Mouse (Mus musculus) hindbrain, embryonic 15.5 days (tissue): ENCODE measurements around the gene Bcap31. TPM values are rescaled to one million over a fixed set of nuclear protein-coding genes. Genes with fewer than 3 reads are reported as not detected.

ENCODE experiments used
- ATAC-seq: fragments of 200-750 bp; cut with Nextera tagmentation; 2 replicates; pipeline ENCODE4 v1.8.0; 2017; ENCODE audit warnings: low read depth, moderate number of reproducible peaks, moderate TSS enrichment; ENCODE audit not compliant: low FRiP score
- H3K27ac ChIP-seq: fragments of 300-500 bp; sonication (generic); replicated peaks from 2 replicates; pipeline ENCODE4 v1.5.1; 2015; ENCODE audit warnings: mild to moderate bottlenecking, inconsistent platforms
- H3K27me3 ChIP-seq: fragments of 300-500 bp; sonication (generic); 2 replicates; pipeline ENCODE4 v1.6.1; 2015; ENCODE audit warnings: control low read depth, inconsistent platforms
- H3K36me3 ChIP-seq: fragments of 300-500 bp; sonication (generic); 2 replicates; pipeline ENCODE4 v1.6.1; 2015; ENCODE audit warnings: control low read depth, inconsistent platforms
- H3K4me1 ChIP-seq: fragments of 300-500 bp; sonication (generic); replicated peaks from 2 replicates; pipeline ENCODE4 v1.6.1; 2015; ENCODE audit warnings: control low read depth, inconsistent platforms
- H3K4me2 ChIP-seq: fragments of 300-500 bp; sonication (generic); 2 replicates; pipeline ENCODE4 v1.6.1; 2015; ENCODE audit warnings: moderate library complexity, mild to moderate bottlenecking, inconsistent platforms
- H3K4me3 ChIP-seq: fragments of 300-500 bp; sonication (generic); 2 replicates; pipeline ENCODE4 v1.5.1; 2015; ENCODE audit warnings: mild to moderate bottlenecking, inconsistent platforms
- H3K9ac ChIP-seq: fragments of 300-500 bp; sonication (generic); 2 replicates; pipeline ENCODE4 v1.6.1; 2015; ENCODE audit warnings: inconsistent platforms
- H3K9me3 ChIP-seq: fragments of 300-500 bp; sonication (generic); 2 replicates; pipeline ENCODE4 v1.6.1; 2016; ENCODE audit warnings: control low read depth, inconsistent platforms
- WGBS: fragments of 180-500 bp; shearing (Covaris S2); methylation state at CpG from one replicate; pipeline ENCODE4 v1.1.7; 2015; 5-methylcytosine and 5-hydroxymethylcytosine counted together
- polyA plus RNA-seq: library from polyadenylated mRNA; unstranded; fragments of >200 nt; fragmentation: Nextera tagmentation; extraction: Ambion mirVana; gene quantifications from 2 replicates; pipeline ENCODE4 v1.2.1, GENCODE M21; 2015

Gene Bcap31
- polyA plus RNA-seq, 1 experiment from 2014 or later, result 134 TPM

DNA sequence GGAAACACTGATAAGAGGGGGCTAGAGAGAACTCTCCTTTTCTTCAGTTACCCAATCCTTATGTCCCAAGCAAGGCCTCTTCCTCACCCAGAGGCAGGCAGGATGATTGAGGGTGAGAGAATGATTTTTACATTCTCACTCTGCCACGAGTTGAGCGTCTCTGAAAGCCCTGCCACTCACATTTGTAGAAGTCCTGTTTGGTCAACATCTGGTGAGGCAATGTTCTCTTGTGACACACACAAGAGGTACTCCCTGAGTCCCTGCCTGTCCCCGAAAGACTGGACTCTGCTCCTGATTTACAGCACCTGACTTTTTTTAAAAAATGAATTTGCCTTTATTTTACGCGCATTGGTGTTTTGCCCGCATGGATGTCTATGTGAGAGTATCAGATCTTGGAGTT, 62.6 kb downstream of the Bcap31 start:
- no peaks in the 10 kb centered on the region for H3K27me3 ChIP-seq
- no peak overlapping the region for H3K4me3 ChIP-seq
- H3K4me2 ChIP-seq, result no peak overlapping the region
- 89% methylated on average over 6 of the region's 6 CpGs for WGBS
- no peaks in the 10 kb centered on the region for H3K36me3 ChIP-seq
- ATAC-seq, result no peak
- no peak overlapping the region for H3K9ac ChIP-seq
- peaks cover 6% of the 10 kb centered on the region for H3K4me1 ChIP-seq
- no peak overlapping the region for H3K27ac ChIP-seq
- no peaks in the 10 kb centered on the region for H3K9me3 ChIP-seq

DNA sequence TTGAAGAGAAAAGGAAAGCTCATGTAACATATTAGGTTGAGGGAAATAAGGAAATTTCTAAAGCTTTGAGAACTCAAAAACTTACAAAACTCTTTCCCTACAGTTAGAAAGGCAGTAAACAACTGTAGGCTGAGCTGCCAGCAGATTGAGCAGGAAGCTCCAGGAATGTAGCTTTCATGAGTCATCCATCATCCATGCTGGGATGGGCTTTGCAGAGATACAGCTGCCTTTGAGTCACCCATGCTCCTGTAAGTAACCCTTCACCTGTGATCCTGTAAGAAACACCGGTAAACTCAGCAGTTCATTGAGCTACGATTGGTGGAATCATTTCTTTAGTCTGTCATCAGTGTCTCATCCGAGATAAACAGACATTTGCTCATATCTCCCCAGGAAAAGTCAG, 65.1 kb downstream of the Bcap31 start:
- H3K27ac ChIP-seq, result no peak overlapping the region
- no peak overlapping the region for H3K4me2 ChIP-seq
- H3K4me3 ChIP-seq, result no peak overlapping the region
- no peaks in the 10 kb centered on the region for H3K27me3 ChIP-seq
- WGBS, result 85% methylated on average over 3 of the region's 3 CpGs
- no peak for ATAC-seq
- no peaks in the 10 kb centered on the region for H3K36me3 ChIP-seq
- H3K9ac ChIP-seq, result no peak overlapping the region
- no peaks in the 10 kb centered on the region for H3K9me3 ChIP-seq
- no peaks in the 10 kb centered on the region for H3K4me1 ChIP-seq

DNA sequence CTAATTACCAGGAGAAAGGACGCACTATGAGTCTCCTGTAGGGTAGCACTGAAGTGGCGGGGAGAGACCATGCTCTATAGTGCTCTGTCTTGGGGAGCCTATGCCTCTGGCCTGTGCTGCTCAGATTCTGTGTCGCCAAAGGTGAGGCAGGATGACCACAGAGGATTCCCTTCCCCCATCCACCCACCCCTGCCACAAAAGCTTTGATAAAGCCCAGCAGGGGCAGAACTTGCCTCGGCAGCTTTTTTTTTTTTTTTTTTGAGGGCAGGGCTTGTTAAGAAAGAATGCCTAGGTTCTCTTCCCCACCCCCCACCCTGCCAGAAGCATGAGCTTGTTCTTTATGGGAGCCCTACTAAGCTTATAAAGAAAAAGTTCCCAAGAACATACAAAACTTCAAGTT, 70.9 kb downstream of the Bcap31 start:
- ATAC-seq, result no peak
- WGBS, result 34% methylated on average over 4 of the region's 4 CpGs
- no peak overlapping the region for H3K4me3 ChIP-seq

DNA sequence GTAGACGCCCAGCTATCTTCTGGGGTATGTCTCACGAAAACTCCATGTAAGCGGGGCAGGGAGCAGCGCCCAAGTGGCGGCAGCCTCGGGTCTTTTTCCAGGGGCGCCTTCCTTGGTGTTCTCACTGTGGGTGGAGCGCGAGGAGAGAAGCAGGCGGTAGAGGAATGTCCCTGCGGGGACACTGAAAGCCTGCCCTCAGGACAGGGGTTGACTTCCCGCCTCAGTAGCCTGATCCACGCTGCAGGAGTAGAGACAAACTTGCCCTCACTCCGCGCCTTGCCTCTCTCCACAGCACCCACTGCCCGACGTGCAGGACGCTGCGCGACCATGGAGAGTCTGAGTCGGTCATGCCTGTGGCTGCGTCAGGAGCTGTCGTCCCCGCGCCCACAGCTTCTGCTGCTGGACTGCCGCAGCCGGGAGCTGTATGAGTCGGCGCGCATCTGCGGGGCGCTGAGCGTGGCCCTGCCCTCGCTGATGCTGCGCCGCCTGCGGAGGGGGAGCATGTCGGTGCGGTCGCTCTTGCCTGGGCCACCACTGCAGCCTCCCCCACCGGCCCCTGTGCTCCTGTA, 76.0 kb downstream of the Bcap31 start:
- no peaks in the 10 kb centered on the region for H3K36me3 ChIP-seq
- H3K9me3 ChIP-seq, result no peaks in the 10 kb centered on the region
- peak overlapping the region; percentile 59 for H3K4me2 ChIP-seq
- H3K4me1 ChIP-seq, result peaks cover 16% of the 10 kb centered on the region
- peaks cover 46% of the 10 kb centered on the region for H3K27me3 ChIP-seq
- peak overlapping the region; percentile 35 for H3K4me3 ChIP-seq
- H3K27ac ChIP-seq, result no peak overlapping the region
- ATAC-seq, result no peak
- H3K9ac ChIP-seq, result no peak overlapping the region
- 22% methylated on average over 41 of the region's 41 CpGs for WGBS

More for the DNA sequence above, 70.9 kb downstream of the Bcap31 start:
- no peaks in the 10 kb centered on the region for H3K4me1 ChIP-seq
- no peak overlapping the region for H3K4me2 ChIP-seq
- H3K36me3 ChIP-seq, result no peaks in the 10 kb centered on the region
- H3K27me3 ChIP-seq, result peaks cover 12% of the 10 kb centered on the region
- no peaks in the 10 kb centered on the region for H3K9me3 ChIP-seq
- H3K9ac ChIP-seq, result no peak overlapping the region
- no peak overlapping the region for H3K27ac ChIP-seq

DNA sequence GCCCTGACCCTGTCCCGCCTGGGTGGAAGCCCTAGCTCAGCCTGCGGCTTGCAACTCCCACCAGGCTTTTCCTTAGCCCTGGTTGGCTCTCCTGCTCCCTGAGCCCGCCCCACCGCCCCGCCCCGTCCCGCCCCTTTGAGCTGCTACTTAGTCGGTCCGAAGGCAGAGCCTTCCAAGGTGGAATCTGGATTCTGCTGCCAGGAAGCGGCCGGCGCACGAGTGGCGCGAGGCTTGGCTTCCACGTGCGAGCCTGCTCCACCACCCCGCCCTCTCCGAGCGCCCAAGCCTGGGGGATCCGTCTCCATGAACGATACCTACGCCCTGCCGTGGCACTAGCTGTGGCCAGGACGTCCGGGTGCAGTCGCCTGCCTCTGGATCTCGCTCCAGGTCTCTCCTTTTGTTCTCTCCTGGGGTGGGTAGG, 76.7 kb downstream of the Bcap31 start, which contains the start of gene Dusp9:
Gene Dusp9, plus strand, starts transcription at position 165 of the 421 bp plus-strand sequence.
- H3K9ac ChIP-seq, result no peak within 1 kb of the TSS

DNA sequence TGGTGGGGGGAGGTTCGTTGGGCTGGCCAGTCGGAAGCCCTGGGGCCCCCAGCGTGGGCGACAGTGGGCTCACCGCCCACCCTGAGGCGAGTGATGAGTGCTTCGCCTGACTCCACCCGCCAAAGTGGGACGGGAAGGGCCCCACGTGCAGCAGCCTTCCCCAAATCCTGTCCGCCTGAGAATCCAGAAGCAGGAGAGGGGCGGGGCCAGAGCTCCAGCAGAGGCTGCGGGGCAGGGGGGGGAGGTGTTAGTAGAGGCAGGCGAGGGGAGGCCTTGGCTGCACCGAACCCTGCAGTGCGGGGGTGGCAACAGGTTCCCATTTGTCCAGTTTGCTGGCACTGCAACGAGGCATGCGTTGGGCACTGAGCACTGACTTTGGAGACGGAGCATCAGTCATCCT, 78.6 kb downstream of the Bcap31 start:
- no peak overlapping the region for H3K9ac ChIP-seq
- no peak overlapping the region for H3K27ac ChIP-seq
- peaks cover 16% of the 10 kb centered on the region for H3K4me1 ChIP-seq
- no peaks in the 10 kb centered on the region for H3K36me3 ChIP-seq
- H3K4me2 ChIP-seq, result peak overlapping the region; percentile 74
- H3K9me3 ChIP-seq, result no peaks in the 10 kb centered on the region
- H3K4me3 ChIP-seq, result peak overlapping the region; percentile 37
- ATAC-seq, result no peak
- H3K27me3 ChIP-seq, result peaks cover 51% of the 10 kb centered on the region
- WGBS, result 19% methylated on average over 18 of the region's 19 CpGs

More for the DNA sequence above, 76.7 kb downstream of the Bcap31 start, which contains the start of gene Dusp9:
- 25% methylated on average over 23 of the region's 28 CpGs for WGBS
- H3K36me3 ChIP-seq, result no peaks in the 10 kb centered on the region
- no peak within 1 kb of the TSS for H3K27ac ChIP-seq
- no peaks in the 10 kb centered on the region for H3K9me3 ChIP-seq
- peaks cover 16% of the 10 kb centered on the region for H3K4me1 ChIP-seq
- peak within 1 kb of the TSS; percentile 59 for H3K4me2 ChIP-seq
- H3K4me3 ChIP-seq, result peak within 1 kb of the TSS; percentile 35
- ATAC-seq, result peak; percentile 81
- H3K27me3 ChIP-seq, result peaks cover 50% of the 10 kb centered on the region

Other genes starting within 250 kb of the Bcap31 start
- gene Bgn, start 232.6 kb downstream of the Bcap31 start, polyA plus RNA-seq, result 24.3 and 25.8 TPM in 2 replicates
- gene Atp2b3, start 213.1 kb downstream of the Bcap31 start, polyA plus RNA-seq, result 6.6 and 8.6 TPM in 2 replicates
- gene Dusp9, start 76.8 kb downstream of the Bcap31 start, polyA plus RNA-seq, result 0.82 and 1.0 TPM in 2 replicates
- gene Pnck, start 56.1 kb downstream of the Bcap31 start, polyA plus RNA-seq, result 162 and 175 TPM in 2 replicates
- gene Slc6a8, start 43.0 kb downstream of the Bcap31 start, polyA plus RNA-seq, result 6.7 and 7.0 TPM in 2 replicates
- 12.9 and 13.9 TPM in 2 replicates for gene Abcd1, start 422 bp upstream of the Bcap31 start, polyA plus RNA-seq
- gene Plxnb3, start 40.9 kb upstream of the Bcap31 start, polyA plus RNA-seq, result 0.79 and 1.1 TPM in 2 replicates
- gene Srpk3, start 58.2 kb upstream of the Bcap31 start, polyA plus RNA-seq, result 1.4 and 1.9 TPM in 2 replicates
- 252 and 268 TPM in 2 replicates for gene Idh3g, start 70.7 kb upstream of the Bcap31 start, polyA plus RNA-seq
- 143 and 154 TPM in 2 replicates for gene Ssr4, start 70.9 kb upstream of the Bcap31 start, polyA plus RNA-seq
- 4.5 and 4.7 TPM in 2 replicates for gene Pdzd4, start 108.8 kb upstream of the Bcap31 start, polyA plus RNA-seq
- gene Avpr2, start 175.9 kb upstream of the Bcap31 start, polyA plus RNA-seq, result 0.17 and 0.18 TPM in 2 replicates
- gene L1cam, start 179.9 kb upstream of the Bcap31 start, polyA plus RNA-seq, result 85.5 and 126 TPM in 2 replicates
- gene Arhgap4, start 205.7 kb upstream of the Bcap31 start, polyA plus RNA-seq, result 3.5 and 3.6 TPM in 2 replicates
- gene Naa10, start 205.8 kb upstream of the Bcap31 start, polyA plus RNA-seq, result 93.3 and 98.4 TPM in 2 replicates
- 13.3 and 14.1 TPM in 2 replicates for gene Renbp, start 214.7 kb upstream of the Bcap31 start, polyA plus RNA-seq